Comparison of ENCODE assay signal across 13 mouse cellular contexts in the genomic region with DNA sequence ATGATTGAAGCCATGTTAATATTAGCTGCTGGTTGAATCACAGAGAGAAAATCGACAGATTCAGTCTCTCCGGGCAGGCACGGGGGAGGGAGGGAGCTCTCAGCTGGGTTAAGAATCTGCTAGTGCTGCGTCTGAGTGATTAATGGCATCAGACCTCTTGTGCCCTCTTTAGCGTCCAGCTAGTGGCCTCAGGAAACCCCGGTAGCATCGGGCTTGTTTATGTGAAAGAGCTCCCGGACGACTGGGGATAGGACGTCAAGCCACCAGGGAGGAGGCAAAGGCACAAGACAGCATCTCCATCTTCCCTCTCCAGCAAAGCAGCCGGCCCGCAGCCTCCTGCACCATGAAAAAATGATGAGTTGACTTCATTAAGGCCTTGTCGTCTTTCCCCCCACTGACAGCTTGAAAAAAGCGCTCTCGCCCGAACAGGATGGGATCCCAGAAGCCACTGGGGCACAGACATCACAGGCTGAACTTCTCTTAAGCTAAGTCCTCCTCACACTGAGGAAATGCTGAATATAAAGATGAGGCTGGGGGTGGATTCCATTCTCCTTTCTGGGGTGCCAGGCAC.
DNase-seq lines count a peak whose midpoint lies in the region; ATAC-seq and TF ChIP-seq lines count a peak whose summit lies in the region.
"Had no signal": no experiment of that assay in that cellular context is flagged by ENCODE, and none has a peak within 500 bp of the region (broad histone marks: within the 10 kb centered on the region; RNA-seq: fewer than 3 reads in every experiment).

No protein-coding gene starts in this region.

- H3K36me3 ChIP-seq in hindbrain, embryonic 11.5 days (ENCODE audit: control insufficient read depth, insufficient read depth, low read length) = no peaks in the 10 kb centered on the region
- H3K36me3 ChIP-seq: heart, embryonic 12.5 days; liver, embryonic 13.5 days had no signal

- no peak for TF ChIP-seq CTCF in brain, embryonic 14.5 days (IDR thresholded peaks at IDR 0.05; ENCODE audit: borderline replicate concordance, extremely low read depth, insufficient read depth, insufficient read length)

- no peak overlapping the region for H3K9ac ChIP-seq in hindbrain, embryonic 11.5 days (ENCODE audit: low read depth, low read length)
- H3K9ac ChIP-seq: heart, embryonic 12.5 days; liver, embryonic 13.5 days had no signal

- DNase-seq in adrenal gland, postnatal 25 days = peak; percentile 4
- DNase-seq in adrenal gland, adult (ENCODE audit: inconsistent age in 2 of 2, low spot score in 1 of 2) = no peak
- peak; percentile 50 for DNase-seq in brain, embryonic 14.5 days (ENCODE audit: low read depth)
- peak; percentile 51 for DNase-seq in hindbrain, embryonic 11.5 days (ENCODE audit: low spot score)
- DNase-seq in neural tube, embryonic 10.5 days (ENCODE audit: extremely low spot score, low spot score) = peak; percentile 51
- no peak for DNase-seq in left cerebral cortex, adult 9 months (ENCODE audit: low spot score in 2 of 2)
- DNase-seq in frontal cortex, postnatal 36 days (ENCODE audit: low spot score in 2 of 2) = no peak
- DNase-seq: gastrocnemius, adult 2 months; liver, embryonic 13.5 days had no signal

- no peaks in the 10 kb centered on the region for H3K27me3 ChIP-seq in hindbrain, embryonic 11.5 days (ENCODE audit: control insufficient read depth, insufficient read depth, low read length)
- H3K27me3 ChIP-seq: heart, embryonic 12.5 days; liver, embryonic 13.5 days had no signal

- peak overlapping the region; percentile 7 for H3K4me2 ChIP-seq in hindbrain, embryonic 11.5 days (replicated peaks; ENCODE audit: low read depth, low read length)
- H3K4me2 ChIP-seq: heart, embryonic 12.5 days; liver, embryonic 13.5 days had no signal

- ATAC-seq in hindbrain, embryonic 11.5 days (ENCODE audit: low FRiP score) = peak; percentile 54; the same call in 1 of the 2 replicates
- no peak for ATAC-seq in erythroid progenitor cell, adult 5-6 weeks (replicated peaks; ENCODE audit: low FRiP score, poor library complexity, severe bottlenecking)
- ATAC-seq: inflammation-experienced regulatory T-cells, adult 6 months had no signal

- H3K9me3 ChIP-seq in hindbrain, embryonic 11.5 days (ENCODE audit: control insufficient read depth, low read length) = no peaks in the 10 kb centered on the region
- H3K9me3 ChIP-seq: heart, embryonic 12.5 days; liver, embryonic 13.5 days had no signal

- no peak overlapping the region for H3K4me3 ChIP-seq in hindbrain, embryonic 11.5 days (ENCODE audit: low read depth, low read length)
- H3K4me3 ChIP-seq: gastrocnemius, adult 2 months; heart, embryonic 12.5 days; layer of hippocampus, adult 2 months; liver, embryonic 13.5 days had no signal

- 36% methylated on average over 16 of the region's 16 CpGs for WGBS in hindbrain, embryonic 11.5 days

- peak overlapping the region; percentile 74 for H3K27ac ChIP-seq in hindbrain, embryonic 11.5 days (ENCODE audit: low read depth, low read length)
- H3K27ac ChIP-seq: gastrocnemius, adult 2 months; layer of hippocampus, adult 2 months; liver, embryonic 13.5 days had no signal

- H3K4me1 ChIP-seq in hindbrain, embryonic 11.5 days (replicated peaks; ENCODE audit: control insufficient read depth, insufficient read depth, low read length) = no peaks in the 10 kb centered on the region; the same call in 1 of the 2 replicates
- H3K4me1 ChIP-seq: heart, embryonic 12.5 days; liver, embryonic 13.5 days had no signal

- TF ChIP-seq POLR2A in brain, embryonic 14.5 days (IDR thresholded peaks at IDR 0.05; ENCODE audit: borderline replicate concordance, extremely low read depth, insufficient read depth, insufficient read length, poor library complexity, severe bottlenecking) = no peak

Comparison
In these comparisons a context has a peak if more than half of its experiments do, and no peak if none do; other contexts are left out.
1. DNase-seq: peak in adrenal gland, postnatal 25 days (single experiment), brain, embryonic 14.5 days (single experiment), hindbrain, embryonic 11.5 days (single experiment) and neural tube, embryonic 10.5 days (single experiment); none in adrenal gland, adult (0 of 2), left cerebral cortex, adult 9 months (0 of 2) and frontal cortex, postnatal 36 days (0 of 2).